In genomic region chr9:116091921-116092320, GRCm38 (mm10) we compare ENCODE assay signal across 8 mouse cellular contexts.
DNase-seq lines count a peak whose midpoint lies in the region; ATAC-seq and TF ChIP-seq lines count a peak whose summit lies in the region.

No protein-coding gene starts in this region.

- WGBS in lung, embryonic 14.5 days: 37% methylated on average over 5 of the region's 5 CpGs
- 58% methylated on average over 5 of the region's 5 CpGs for WGBS in embryonic facial prominence, embryonic 14.5 days
- WGBS in kidney, embryonic 15.5 days: 33% methylated on average over 5 of the region's 5 CpGs
- WGBS in forebrain, embryonic 13.5 days: 76% methylated on average over 5 of the region's 5 CpGs

- DNase-seq in lung, embryonic 14.5 days: peak; percentile 80
- no peak for DNase-seq in lung, postnatal 25 days (ENCODE audit: low spot score)
- DNase-seq in embryonic facial prominence, embryonic 14.5 days (ENCODE audit: low spot score): peak; percentile 42
- DNase-seq in ovary, postnatal 14 days (ENCODE audit: low spot score): peak; percentile 25
- no peak for DNase-seq in urinary bladder, postnatal 36 days (ENCODE audit: low spot score in 2 of 2)
- no peak for DNase-seq in left cerebral cortex, adult 8-10 months (ENCODE audit: low spot score in 2 of 2)

- no peak overlapping the region for H3K4me3 ChIP-seq in lung, embryonic 14.5 days (ENCODE audit: low read depth, low read length)
- H3K4me3 ChIP-seq in embryonic facial prominence, embryonic 14.5 days (ENCODE audit: low read depth, low read length): no peak overlapping the region
- H3K4me3 ChIP-seq in kidney, embryonic 15.5 days (replicated peaks): no peak overlapping the region
- no peak overlapping the region for H3K4me3 ChIP-seq in forebrain, embryonic 13.5 days

- H3K4me1 ChIP-seq in lung, embryonic 14.5 days (ENCODE audit: insufficient read depth): peaks cover 5% of the 10 kb centered on the region; the same call in 1 of the 2 replicates
- peaks cover 5% of the 10 kb centered on the region; the same call in 1 of the 2 replicates for H3K4me1 ChIP-seq in embryonic facial prominence, embryonic 14.5 days (ENCODE audit: control insufficient read depth, insufficient read depth, low read length)
- peaks cover 23% of the 10 kb centered on the region for H3K4me1 ChIP-seq in kidney, embryonic 15.5 days
- no peaks in the 10 kb centered on the region for H3K4me1 ChIP-seq in forebrain, embryonic 13.5 days

- peaks cover 66% of the 10 kb centered on the region for H3K36me3 ChIP-seq in lung, embryonic 14.5 days (ENCODE audit: insufficient read depth)
- peaks cover 46% of the 10 kb centered on the region for H3K36me3 ChIP-seq in embryonic facial prominence, embryonic 14.5 days (ENCODE audit: control insufficient read depth, insufficient read depth, low read length)
- H3K36me3 ChIP-seq in kidney, embryonic 15.5 days: peaks cover 58% of the 10 kb centered on the region
- H3K36me3 ChIP-seq in forebrain, embryonic 13.5 days (ENCODE audit: poor library complexity, severe bottlenecking): no peaks in the 10 kb centered on the region

- no peak for ATAC-seq in lung, embryonic 14.5 days (ENCODE audit: insufficient read depth)
- no peak for ATAC-seq in embryonic facial prominence, embryonic 14.5 days (ENCODE audit: low read depth)
- 0 out of 2 replicates have a peak, but pooled peaks have one; percentile 13 for ATAC-seq in kidney, embryonic 15.5 days (replicated peaks; ENCODE audit: low FRiP score)
- ATAC-seq in forebrain, embryonic 13.5 days: no peak

- 0 out of 2 replicates have a peak overlapping the region, but pooled peaks have one; percentile 24 for H3K27ac ChIP-seq in lung, embryonic 14.5 days (ENCODE audit: low read depth)
- no peak overlapping the region for H3K27ac ChIP-seq in embryonic facial prominence, embryonic 14.5 days (replicated peaks; ENCODE audit: low read depth, low read length)
- peak overlapping the region; percentile 70 for H3K27ac ChIP-seq in kidney, embryonic 15.5 days
- H3K27ac ChIP-seq in forebrain, embryonic 13.5 days: no peak overlapping the region

- H3K9me3 ChIP-seq in lung, embryonic 14.5 days (ENCODE audit: low read depth, low read length): no peaks in the 10 kb centered on the region
- H3K9me3 ChIP-seq in embryonic facial prominence, embryonic 14.5 days (ENCODE audit: control insufficient read depth, low read length): no peaks in the 10 kb centered on the region
- H3K9me3 ChIP-seq in kidney, embryonic 15.5 days (replicated peaks): no peaks in the 10 kb centered on the region
- H3K9me3 ChIP-seq in forebrain, embryonic 13.5 days (replicated peaks): no peaks in the 10 kb centered on the region

- TF ChIP-seq CTCF in lung, embryonic 14.5 days (IDR thresholded peaks at IDR 0.05; ENCODE audit: low read depth): no peak

- no peak overlapping the region for H3K4me2 ChIP-seq in lung, embryonic 14.5 days
- no peak overlapping the region for H3K4me2 ChIP-seq in embryonic facial prominence, embryonic 14.5 days (ENCODE audit: low read depth, low read length)
- H3K4me2 ChIP-seq in kidney, embryonic 15.5 days: no peak overlapping the region
- no peak overlapping the region for H3K4me2 ChIP-seq in forebrain, embryonic 13.5 days

- H3K27me3 ChIP-seq in lung, embryonic 14.5 days (ENCODE audit: insufficient read depth, low read length): no peaks in the 10 kb centered on the region
- H3K27me3 ChIP-seq in embryonic facial prominence, embryonic 14.5 days (replicated peaks; ENCODE audit: control insufficient read depth, insufficient read depth, low read length): no peaks in the 10 kb centered on the region
- H3K27me3 ChIP-seq in kidney, embryonic 15.5 days: no peaks in the 10 kb centered on the region
- no peaks in the 10 kb centered on the region for H3K27me3 ChIP-seq in forebrain, embryonic 13.5 days

- no peak overlapping the region for H3K9ac ChIP-seq in lung, embryonic 14.5 days
- H3K9ac ChIP-seq in embryonic facial prominence, embryonic 14.5 days (ENCODE audit: low read depth, low read length): no peak overlapping the region
- H3K9ac ChIP-seq in kidney, embryonic 15.5 days: no peak overlapping the region
- no peak overlapping the region for H3K9ac ChIP-seq in forebrain, embryonic 13.5 days

Comparison
In these comparisons a context has a peak if more than half of its experiments do, and no peak if none do; other contexts are left out.
1. DNase-seq: peak in lung, embryonic 14.5 days (single experiment), embryonic facial prominence, embryonic 14.5 days (single experiment) and ovary, postnatal 14 days (single experiment); none in lung, postnatal 25 days (single experiment), urinary bladder, postnatal 36 days (0 of 2) and left cerebral cortex, adult 8-10 months (0 of 2).
2. H3K27ac ChIP-seq: peak in lung, embryonic 14.5 days (single experiment) and kidney, embryonic 15.5 days (single experiment); none in embryonic facial prominence, embryonic 14.5 days (single experiment) and forebrain, embryonic 13.5 days (single experiment).